Mouse (Mus musculus): Measurements from ENCODE around the gene Gm26741. TPM values are rescaled to one million over a fixed set of nuclear protein-coding genes. Genes with fewer than 3 reads are reported as not detected.

Gene Gm26741
- polyA plus RNA-seq, 1 experiment from 2014 or later = not detected

DNA sequence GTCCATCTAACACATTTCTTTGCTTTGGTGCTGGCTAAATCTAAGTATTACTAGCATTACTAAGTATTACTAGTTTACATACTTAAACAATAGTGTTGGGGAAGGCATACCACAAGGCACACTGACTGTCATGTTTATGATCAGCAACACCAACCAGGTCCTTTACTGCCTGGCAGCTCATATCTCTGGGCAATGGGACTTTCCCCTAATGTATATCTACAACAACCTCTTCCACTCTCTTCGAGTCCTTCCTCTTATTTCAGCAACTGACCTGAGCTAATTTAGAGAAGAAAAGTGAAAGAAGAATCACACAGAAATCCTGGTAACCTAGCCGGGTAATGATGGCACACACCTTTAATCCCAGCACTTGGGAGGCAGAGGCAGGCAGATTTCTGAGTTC is 17.9 kb downstream of the Gm26741 start:
- WGBS (ENCODE audit: insufficient replicate concordance) = 61% methylated on average over 2 of the region's 2 CpGs
- Histone ChIP-seq H3K4me3 (ENCODE audit: low read depth, low read length) (no peak overlapping the region), H3K4me2 (ENCODE audit: low read depth, low read length) (no peak overlapping the region), H3K4me1 (ENCODE audit: insufficient read depth) (peaks cover 11% of the 10 kb centered on the region), H3K9me3 (ENCODE audit: low read length) (no peaks in the 10 kb centered on the region), H3K36me3 (replicated peaks; ENCODE audit: insufficient read depth, low read length) (no peaks in the 10 kb centered on the region), H3K27me3 (ENCODE audit: insufficient read depth, low read length) (no peaks in the 10 kb centered on the region), H3K27ac (ENCODE audit: low read depth) (no peak overlapping the region), H3K9ac (replicated peaks) (no peak overlapping the region)
- TF ChIP-seq EP300 (IDR thresholded peaks at IDR 0.05; ENCODE audit: low read depth) (no peak), CTCF (IDR thresholded peaks at IDR 0.05; ENCODE audit: low read depth) (no peak)
- ATAC-seq = no peak
- no peak for DNase-seq

- no peak for ATAC-seq
- Histone ChIP-seq H3K4me3 (ENCODE audit: low read depth, low read length) (no peak overlapping the region), H3K27ac (ENCODE audit: low read depth) (no peak overlapping the region), H3K27me3 (ENCODE audit: insufficient read depth, low read length) (no peaks in the 10 kb centered on the region), H3K36me3 (replicated peaks; ENCODE audit: insufficient read depth, low read length) (no peaks in the 10 kb centered on the region), H3K9ac (replicated peaks) (no peak overlapping the region), H3K9me3 (ENCODE audit: low read length) (no peaks in the 10 kb centered on the region), H3K4me1 (ENCODE audit: insufficient read depth) (peaks cover 12% of the 10 kb centered on the region), H3K4me2 (ENCODE audit: low read depth, low read length) (no peak overlapping the region)
- TF ChIP-seq CTCF (IDR thresholded peaks at IDR 0.05; ENCODE audit: low read depth) = no peak
- TF ChIP-seq EP300 (IDR thresholded peaks at IDR 0.05; ENCODE audit: low read depth) = no peak
- 88% methylated on average over 2 of the region's 2 CpGs for WGBS (ENCODE audit: insufficient replicate concordance)
- no peak for DNase-seq
These were observed 19.2 kb downstream of the Gm26741 start for GRCm38 (mm10) chr10:52377813-52378212.

- H3K27ac ChIP-seq (ENCODE audit: low read depth) = peak overlapping the region; percentile 96
- TF ChIP-seq EP300 (IDR thresholded peaks at IDR 0.05; ENCODE audit: low read depth) (no peak), CTCF (IDR thresholded peaks at IDR 0.05; ENCODE audit: low read depth) (no peak)
- under 1% methylated on average over 19 of the region's 19 CpGs for whole genome bisulfite sequencing (ENCODE audit: insufficient replicate concordance)
- H3K27me3 ChIP-seq (ENCODE audit: insufficient read depth, low read length) = no peaks in the 10 kb centered on the region
- H3K4me2 ChIP-seq (ENCODE audit: low read depth, low read length) = peak overlapping the region; percentile 96
- H3K4me3 ChIP-seq (ENCODE audit: low read depth, low read length) = peak overlapping the region; percentile 99
- no peaks in the 10 kb centered on the region for H3K9me3 ChIP-seq (ENCODE audit: low read length)
- DNase-seq = no peak
- peak overlapping the region; percentile 92 for H3K9ac ChIP-seq (replicated peaks)
- peak; percentile 12 for ATAC-seq
- H3K4me1 ChIP-seq (ENCODE audit: insufficient read depth) = peaks cover 12% of the 10 kb centered on the region
- no peaks in the 10 kb centered on the region for H3K36me3 ChIP-seq (replicated peaks; ENCODE audit: insufficient read depth, low read length)
These were observed 22.8 kb downstream of the Gm26741 start for GRCm38 (mm10) chr10:52381321-52381801.

DNA sequence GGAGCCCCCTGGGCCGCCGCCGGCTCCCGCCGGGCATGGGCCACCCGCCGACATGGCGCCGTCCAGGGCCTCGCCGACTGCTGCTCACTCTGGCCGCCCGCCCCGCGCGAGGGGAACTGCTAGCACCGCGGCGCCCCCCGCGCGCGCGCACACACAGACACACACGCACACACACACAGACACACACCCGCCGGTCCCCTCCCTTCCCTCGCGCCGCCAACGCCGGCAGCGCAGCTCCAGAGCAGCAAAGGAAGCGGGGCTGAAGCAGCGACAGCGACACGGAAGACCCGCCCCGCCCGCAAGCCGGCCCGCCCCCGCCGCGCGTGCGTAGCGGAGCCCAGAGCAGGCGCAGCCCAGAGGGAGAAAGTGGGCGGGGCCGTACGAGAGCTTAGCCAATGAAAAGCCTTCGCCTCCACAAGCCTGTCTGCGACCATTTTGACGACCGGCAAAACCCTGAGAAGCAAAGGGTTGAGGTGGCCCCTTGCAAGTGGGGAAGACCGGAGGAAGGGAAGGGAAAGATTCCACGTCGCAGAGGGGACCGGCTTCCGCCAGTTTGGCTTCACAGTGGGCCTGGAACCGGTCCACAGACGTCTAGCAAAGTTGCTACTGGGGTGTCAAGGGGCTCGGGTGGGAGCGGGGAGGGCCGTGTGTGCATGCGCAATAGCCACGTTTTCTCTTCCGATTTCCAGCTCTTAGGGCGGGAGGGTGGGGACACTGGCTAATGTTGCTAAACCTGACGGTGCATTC is 23.5 kb downstream of the Gm26741 start, which contains the start of gene Gopc:
Gopc (minus strand) TSS at position 280 of the 747 bp plus-strand sequence.
- under 1% methylated on average over 51 of the region's 71 CpGs for WGBS (ENCODE audit: insufficient replicate concordance)
- no peaks in the 10 kb centered on the region for H3K36me3 ChIP-seq (replicated peaks; ENCODE audit: insufficient read depth, low read length)
- peak; percentile 98 for ATAC-seq
- peak within 1 kb of the TSS; percentile 96 for H3K4me2 ChIP-seq (ENCODE audit: low read depth, low read length)
- peaks cover 12% of the 10 kb centered on the region for H3K4me1 ChIP-seq (ENCODE audit: insufficient read depth)
- peak; percentile 98 for DNase-seq
- no peaks in the 10 kb centered on the region for H3K27me3 ChIP-seq (ENCODE audit: insufficient read depth, low read length)
- peak within 1 kb of the TSS; percentile 96 for H3K27ac ChIP-seq (ENCODE audit: low read depth)
- no peaks in the 10 kb centered on the region for H3K9me3 ChIP-seq (ENCODE audit: low read length)
- peak within 1 kb of the TSS; percentile 99 for H3K4me3 ChIP-seq (ENCODE audit: low read depth, low read length)
- H3K9ac ChIP-seq (replicated peaks) = peak within 1 kb of the TSS; percentile 92
- TF ChIP-seq CTCF (IDR thresholded peaks at IDR 0.05; ENCODE audit: low read depth) (no peak), EP300 (IDR thresholded peaks at IDR 0.05; ENCODE audit: low read depth) (no peak)

- 70% methylated on average over 6 of the region's 6 CpGs for WGBS (ENCODE audit: insufficient replicate concordance)
- TF ChIP-seq EP300 (IDR thresholded peaks at IDR 0.05; ENCODE audit: low read depth) (no peak), CTCF (IDR thresholded peaks at IDR 0.05; ENCODE audit: low read depth) (no peak)
- Histone ChIP-seq H3K4me3 (ENCODE audit: low read depth, low read length) (peak overlapping the region; percentile 99), H3K4me1 (ENCODE audit: insufficient read depth) (peaks cover 12% of the 10 kb centered on the region), H3K9me3 (ENCODE audit: low read length) (no peaks in the 10 kb centered on the region), H3K27me3 (ENCODE audit: insufficient read depth, low read length) (no peaks in the 10 kb centered on the region), H3K27ac (ENCODE audit: low read depth) (peak overlapping the region; percentile 96), H3K36me3 (replicated peaks; ENCODE audit: insufficient read depth, low read length) (no peaks in the 10 kb centered on the region), H3K9ac (replicated peaks) (peak overlapping the region; percentile 92; the same call in 1 of the 2 replicates), H3K4me2 (ENCODE audit: low read depth, low read length) (peak overlapping the region; percentile 96)
- no peak for DNase-seq
- no peak for ATAC-seq
These were observed 24.5 kb downstream of the Gm26741 start for GRCm38 (mm10) chr10:52383022-52383421.

- no peaks in the 10 kb centered on the region for H3K9me3 ChIP-seq (ENCODE audit: low read length)
- DNase-seq (no peak), ATAC-seq (no peak)
- no peaks in the 10 kb centered on the region for H3K36me3 ChIP-seq (replicated peaks; ENCODE audit: insufficient read depth, low read length)
- H3K4me3 ChIP-seq (ENCODE audit: low read depth, low read length) = no peak overlapping the region
- no peak overlapping the region for H3K27ac ChIP-seq (ENCODE audit: low read depth)
- WGBS (ENCODE audit: insufficient replicate concordance) = 68% methylated on average over 1 of the region's 1 CpGs
- no peak for TF ChIP-seq EP300 (IDR thresholded peaks at IDR 0.05; ENCODE audit: low read depth)
- no peak for TF ChIP-seq CTCF (IDR thresholded peaks at IDR 0.05; ENCODE audit: low read depth)
- H3K4me1 ChIP-seq (ENCODE audit: insufficient read depth) = peaks cover 12% of the 10 kb centered on the region
- H3K4me2 ChIP-seq (ENCODE audit: low read depth, low read length) = no peak overlapping the region
- H3K27me3 ChIP-seq (ENCODE audit: insufficient read depth, low read length) = no peaks in the 10 kb centered on the region
- H3K9ac ChIP-seq (replicated peaks) = no peak overlapping the region
These were observed 25.0 kb downstream of the Gm26741 start for GRCm38 (mm10) chr10:52383522-52383921.

Measured in liver, postnatal 0 days (tissue).